Mouse (Mus musculus): Measurements from ENCODE around the gene Klrg1. TPM values are rescaled to one million over a fixed set of nuclear protein-coding genes. Genes with fewer than 3 reads are reported as not detected.

Klrg1 gene
- polyA plus RNA-seq, 1 experiment from 2014 or later: 0.56 TPM

- WGBS: 86% methylated on average over 2 of the region's 2 CpGs
- Histone ChIP-seq H3K4me1 (peaks cover 7% of the 10 kb centered on the region), H3K4me2 (no peak overlapping the region), H3K27me3 (replicated peaks) (no peaks in the 10 kb centered on the region), H3K4me3 (replicated peaks) (no peak overlapping the region), H3K36me3 (no peaks in the 10 kb centered on the region), H3K9ac (replicated peaks) (no peak overlapping the region), H3K27ac (replicated peaks) (no peak overlapping the region), H3K9me3 (replicated peaks) (no peaks in the 10 kb centered on the region)
- no peak for ATAC-seq (ENCODE audit: low FRiP score)
Measured at GRCm38 (mm10) chr6:122291264-122291663, 8.6 kb upstream of the Klrg1 start.

- Histone ChIP-seq H3K4me1 (no peaks in the 10 kb centered on the region), H3K36me3 (no peaks in the 10 kb centered on the region), H3K4me3 (replicated peaks) (no peak overlapping the region), H3K4me2 (no peak overlapping the region), H3K27me3 (replicated peaks) (no peaks in the 10 kb centered on the region), H3K27ac (replicated peaks) (no peak overlapping the region), H3K9me3 (replicated peaks) (no peaks in the 10 kb centered on the region), H3K9ac (replicated peaks) (no peak overlapping the region)
- WGBS: 22% methylated on average over 3 of the region's 3 CpGs
- ATAC-seq (ENCODE audit: low FRiP score): no peak
Measured at GRCm38 (mm10) chr6:122290253-122290652, 7.6 kb upstream of the Klrg1 start.

GRCm38 (mm10) chr6:122289313-122289712, 6.6 kb upstream of the Klrg1 start:
- H3K27me3 ChIP-seq (replicated peaks): no peaks in the 10 kb centered on the region
- 52% methylated on average over 1 of the region's 1 CpGs for WGBS
- no peaks in the 10 kb centered on the region for H3K4me1 ChIP-seq
- no peak overlapping the region for H3K9ac ChIP-seq (replicated peaks)
- no peak for ATAC-seq (ENCODE audit: low FRiP score)
- H3K36me3 ChIP-seq: no peaks in the 10 kb centered on the region
- no peak overlapping the region for H3K4me3 ChIP-seq (replicated peaks)
- H3K27ac ChIP-seq (replicated peaks): no peak overlapping the region
- H3K4me2 ChIP-seq: no peak overlapping the region
- H3K9me3 ChIP-seq (replicated peaks): no peaks in the 10 kb centered on the region

GRCm38 (mm10) chr6:122288263-122288662, 5.6 kb upstream of the Klrg1 start:
- no peak overlapping the region for H3K27ac ChIP-seq (replicated peaks)
- no peak overlapping the region for H3K4me3 ChIP-seq (replicated peaks)
- WGBS: 54% methylated on average over 1 of the region's 1 CpGs
- H3K9me3 ChIP-seq (replicated peaks): no peaks in the 10 kb centered on the region
- no peaks in the 10 kb centered on the region for H3K27me3 ChIP-seq (replicated peaks)
- H3K4me2 ChIP-seq: no peak overlapping the region
- no peak for ATAC-seq (ENCODE audit: low FRiP score)
- no peaks in the 10 kb centered on the region for H3K36me3 ChIP-seq
- H3K4me1 ChIP-seq: no peaks in the 10 kb centered on the region
- H3K9ac ChIP-seq (replicated peaks): no peak overlapping the region

- 90% methylated on average over 1 of the region's 1 CpGs for WGBS
- no peak for ATAC-seq (ENCODE audit: low FRiP score)
- Histone ChIP-seq H3K4me3 (replicated peaks) (no peak overlapping the region), H3K27me3 (replicated peaks) (no peaks in the 10 kb centered on the region), H3K9ac (replicated peaks) (no peak overlapping the region), H3K4me1 (no peaks in the 10 kb centered on the region), H3K9me3 (replicated peaks) (no peaks in the 10 kb centered on the region), H3K27ac (replicated peaks) (no peak overlapping the region), H3K36me3 (no peaks in the 10 kb centered on the region), H3K4me2 (no peak overlapping the region)
Measured at GRCm38 (mm10) chr6:122284823-122285222, 2.1 kb upstream of the Klrg1 start.

GRCm38 (mm10) chr6:122284304-122284703, 1.6 kb upstream of the Klrg1 start:
- ATAC-seq (ENCODE audit: low FRiP score): no peak
- Histone ChIP-seq H3K4me3 (replicated peaks) (no peak overlapping the region), H3K9ac (replicated peaks) (no peak overlapping the region), H3K27ac (replicated peaks) (no peak overlapping the region), H3K9me3 (replicated peaks) (no peaks in the 10 kb centered on the region), H3K36me3 (no peaks in the 10 kb centered on the region), H3K4me2 (no peak overlapping the region), H3K27me3 (replicated peaks) (no peaks in the 10 kb centered on the region), H3K4me1 (no peaks in the 10 kb centered on the region)
- 89% methylated on average over 4 of the region's 4 CpGs for WGBS

GRCm38 (mm10) chr6:122283429-122283828, 747 bp upstream of the Klrg1 start:
- H3K27ac ChIP-seq (replicated peaks): no peak overlapping the region
- WGBS: 82% methylated on average over 2 of the region's 2 CpGs
- ATAC-seq (ENCODE audit: low FRiP score): no peak
- H3K36me3 ChIP-seq: no peaks in the 10 kb centered on the region
- no peaks in the 10 kb centered on the region for H3K4me1 ChIP-seq
- no peak overlapping the region for H3K4me3 ChIP-seq (replicated peaks)
- H3K27me3 ChIP-seq (replicated peaks): no peaks in the 10 kb centered on the region
- H3K9ac ChIP-seq (replicated peaks): no peak overlapping the region
- H3K4me2 ChIP-seq: no peak overlapping the region
- H3K9me3 ChIP-seq (replicated peaks): no peaks in the 10 kb centered on the region

- ATAC-seq (ENCODE audit: low FRiP score): no peak
- no peak overlapping the region for H3K9ac ChIP-seq (replicated peaks)
- H3K27ac ChIP-seq (replicated peaks): no peak overlapping the region
- no peak overlapping the region for H3K4me3 ChIP-seq (replicated peaks)
- 87% methylated on average over 7 of the region's 7 CpGs for WGBS
- no peaks in the 10 kb centered on the region for H3K9me3 ChIP-seq (replicated peaks)
- H3K27me3 ChIP-seq (replicated peaks): no peaks in the 10 kb centered on the region
- H3K4me1 ChIP-seq: peaks cover 3% of the 10 kb centered on the region; the same call in 1 of the 2 replicates
- H3K4me2 ChIP-seq: no peak overlapping the region
- no peaks in the 10 kb centered on the region for H3K36me3 ChIP-seq
Measured at GRCm38 (mm10) chr6:122276565-122276964, 6.1 kb downstream of the Klrg1 start.

GRCm38 (mm10) chr6:122274546-122274945, 8.1 kb downstream of the Klrg1 start:
- ATAC-seq (ENCODE audit: low FRiP score): no peak
- H3K9me3 ChIP-seq (replicated peaks): no peaks in the 10 kb centered on the region
- H3K4me3 ChIP-seq (replicated peaks): no peak overlapping the region
- H3K27ac ChIP-seq (replicated peaks): no peak overlapping the region
- WGBS: 67% methylated on average over 5 of the region's 5 CpGs
- H3K4me2 ChIP-seq: no peak overlapping the region
- H3K27me3 ChIP-seq (replicated peaks): no peaks in the 10 kb centered on the region
- no peaks in the 10 kb centered on the region for H3K36me3 ChIP-seq
- H3K4me1 ChIP-seq: peaks cover 3% of the 10 kb centered on the region; the same call in 1 of the 2 replicates
- no peak overlapping the region for H3K9ac ChIP-seq (replicated peaks)

- Histone ChIP-seq H3K9ac (replicated peaks) (no peak overlapping the region), H3K4me2 (no peak overlapping the region), H3K9me3 (replicated peaks) (no peaks in the 10 kb centered on the region), H3K36me3 (no peaks in the 10 kb centered on the region), H3K27me3 (replicated peaks) (no peaks in the 10 kb centered on the region), H3K4me1 (peaks cover 3% of the 10 kb centered on the region; the same call in 1 of the 2 replicates), H3K4me3 (replicated peaks) (no peak overlapping the region), H3K27ac (replicated peaks) (no peak overlapping the region)
- WGBS: 76% methylated on average over 11 of the region's 11 CpGs
- ATAC-seq (ENCODE audit: low FRiP score): no peak
Measured at GRCm38 (mm10) chr6:122270152-122270551, 12.5 kb downstream of the Klrg1 start.

GRCm38 (mm10) chr6:122269170-122269569, 13.5 kb downstream of the Klrg1 start:
- H3K4me3 ChIP-seq (replicated peaks): no peak overlapping the region
- no peak for ATAC-seq (ENCODE audit: low FRiP score)
- 94% methylated on average over 4 of the region's 4 CpGs for WGBS

GRCm38 (mm10) chr6:122268561-122268960, 14.1 kb downstream of the Klrg1 start:
- no peak; the same call in 1 of the 2 replicates for ATAC-seq (ENCODE audit: low FRiP score)
- H3K4me1 ChIP-seq: no peaks in the 10 kb centered on the region
- H3K36me3 ChIP-seq: no peaks in the 10 kb centered on the region
- WGBS: 56% methylated on average over 3 of the region's 3 CpGs
- no peaks in the 10 kb centered on the region for H3K27me3 ChIP-seq (replicated peaks)
- no peak overlapping the region for H3K4me3 ChIP-seq (replicated peaks)
- no peak overlapping the region for H3K27ac ChIP-seq (replicated peaks)
- H3K4me2 ChIP-seq: no peak overlapping the region
- H3K9me3 ChIP-seq (replicated peaks): no peaks in the 10 kb centered on the region
- H3K9ac ChIP-seq (replicated peaks): no peak overlapping the region

More at GRCm38 (mm10) chr6:122269170-122269569, 13.5 kb downstream of the Klrg1 start:
- Histone ChIP-seq H3K27ac (replicated peaks) (no peak overlapping the region), H3K4me1 (no peaks in the 10 kb centered on the region), H3K9ac (replicated peaks) (no peak overlapping the region), H3K36me3 (no peaks in the 10 kb centered on the region), H3K27me3 (replicated peaks) (no peaks in the 10 kb centered on the region), H3K9me3 (replicated peaks) (no peaks in the 10 kb centered on the region), H3K4me2 (no peak overlapping the region)

- H3K36me3 ChIP-seq: no peaks in the 10 kb centered on the region
- ATAC-seq (ENCODE audit: low FRiP score): peak; percentile 21; the same call in 1 of the 2 replicates
- no peak overlapping the region for H3K9ac ChIP-seq (replicated peaks)
- no peak overlapping the region for H3K4me2 ChIP-seq
- no peaks in the 10 kb centered on the region for H3K4me1 ChIP-seq
- no peak overlapping the region for H3K4me3 ChIP-seq (replicated peaks)
- 0 out of 2 replicates have a peak, but pooled peaks cover 2% of the 10 kb centered on the region for H3K27me3 ChIP-seq (replicated peaks)
- 82% methylated on average over 8 of the region's 8 CpGs for WGBS
- no peak overlapping the region for H3K27ac ChIP-seq (replicated peaks)
- H3K9me3 ChIP-seq (replicated peaks): no peaks in the 10 kb centered on the region
Measured at GRCm38 (mm10) chr6:122262543-122262942, 20.1 kb downstream of the Klrg1 start.

All from neural tube, embryonic 15.5 days (tissue).